Mouse (Mus musculus) myocyte (in vitro differentiated cells): ENCODE results near the gene Nuak1. TPM values are rescaled to one million over a fixed set of nuclear protein-coding genes. Genes with fewer than 3 reads are reported as not detected.

Source experiments
- H3K27me3 ChIP-seq: one replicate; pipeline ENCODE4 v1.6.1; 2011; ENCODE audit not compliant: control insufficient read depth, insufficient read depth, insufficient read length
- H3K36me3 ChIP-seq: one replicate; pipeline ENCODE4 v1.6.1; 2011; ENCODE audit not compliant: control insufficient read depth, insufficient read depth
- H3K4me2 ChIP-seq: one replicate; pipeline ENCODE4 v1.6.1; 2011; ENCODE audit warnings: low read depth, control low read depth
- H3K4me3 ChIP-seq: one replicate; pipeline ENCODE4 v1.5.1; 2011; ENCODE audit warnings: mild to moderate bottlenecking, control low read depth, moderate library complexity
- H3K79me2 ChIP-seq: one replicate; pipeline ENCODE4 v1.6.1; 2011; ENCODE audit not compliant: control insufficient read depth, insufficient read depth
- H3ac ChIP-seq: one replicate; pipeline ENCODE4 v1.6.1; 2011; ENCODE audit not compliant: control insufficient read depth, insufficient read length
- CEBPB ChIP-seq: IDR thresholded peaks from 2 replicates; pipeline ENCODE4 v1.6.1; 2011; ENCODE audit warnings: mild to moderate bottlenecking, moderate library complexity; ENCODE audit not compliant: poor library complexity, insufficient read depth, severe bottlenecking
- E2F4 ChIP-seq: IDR thresholded peaks from one replicate; pipeline ENCODE4 v1.6.1; 2011; ENCODE audit warnings: mild to moderate bottlenecking, control low read depth, moderate library complexity; ENCODE audit not compliant: insufficient read depth
- MAX ChIP-seq: IDR thresholded peaks from one replicate; pipeline ENCODE4 v1.6.1; 2011; ENCODE audit warnings: low read depth, mild to moderate bottlenecking, control low read depth
- MYOD1 ChIP-seq, 3 experiments: IDR thresholded peaks; one replicate each; pipeline ENCODE4 v1.6.1; 2011; ENCODE audit warnings: control low read depth in 2 of 3, low read depth in 2 of 3, mild to moderate bottlenecking in 2 of 3, moderate library complexity in 1 of 3; ENCODE audit not compliant: insufficient read length in 2 of 3, control insufficient read depth in 1 of 3
- MYOG ChIP-seq, 3 experiments: IDR thresholded peaks; one replicate each; pipeline ENCODE4 v1.6.1; 2011; ENCODE audit warnings: control low read depth in 2 of 3, low read depth in 2 of 3, mild to moderate bottlenecking in 2 of 3; ENCODE audit not compliant: insufficient read length in 2 of 3, control insufficient read depth in 1 of 3, insufficient read depth in 1 of 3
- POLR2A ChIP-seq: IDR thresholded peaks from one replicate; pipeline ENCODE4 v1.6.1; 2011; ENCODE audit warnings: low read depth, mild to moderate bottlenecking, control low read depth, moderate library complexity; ENCODE audit not compliant: insufficient read length
- POLR2AphosphoS2 ChIP-seq: IDR thresholded peaks from one replicate; pipeline ENCODE4 v1.6.1; 2011; ENCODE audit warnings: low read depth, control low read depth; ENCODE audit not compliant: insufficient read length
- REST ChIP-seq: IDR thresholded peaks from one replicate; pipeline ENCODE4 v1.6.1; 2011; ENCODE audit warnings: mild to moderate bottlenecking, control low read depth, moderate library complexity; ENCODE audit not compliant: insufficient read depth, insufficient read length
- SRF ChIP-seq: IDR thresholded peaks from one replicate; pipeline ENCODE4 v1.6.1; 2011; ENCODE audit warnings: low read depth; ENCODE audit not compliant: control insufficient read depth, insufficient read length
- TCF12 ChIP-seq: IDR thresholded peaks from one replicate; pipeline ENCODE4 v1.6.1; 2011; ENCODE audit warnings: mild to moderate bottlenecking, control low read depth; ENCODE audit not compliant: poor library complexity, insufficient read depth, severe bottlenecking
- TCF3 ChIP-seq: IDR thresholded peaks from one replicate; pipeline ENCODE4 v1.6.1; 2011; ENCODE audit warnings: low read depth, control low read depth; ENCODE audit not compliant: insufficient read length
- USF1 ChIP-seq: IDR thresholded peaks from one replicate; pipeline ENCODE4 v1.6.1; 2011; ENCODE audit warnings: low read depth, mild to moderate bottlenecking, control low read depth, moderate library complexity
- polyA plus RNA-seq: library from polyadenylated mRNA; unstranded; fragments of >200 nt; fragmentation: generic; extraction: Trizol; gene quantifications from one replicate; pipeline ENCODE4 v1.2.1, GENCODE M21; 2012; ENCODE audit warnings: missing spikeins

Nuak1 gene
- polyA plus RNA-seq, 1 experiment, result 21.8 TPM

- TF ChIP-seq USF1 (no peak), CEBPB (no peak), E2F4 (no peak), TCF3 (no peak), SRF (no peak)
These were observed 111.1 kb downstream of the Nuak1 start for GRCm38 (mm10) chr10:84329336-84329735.

DNA sequence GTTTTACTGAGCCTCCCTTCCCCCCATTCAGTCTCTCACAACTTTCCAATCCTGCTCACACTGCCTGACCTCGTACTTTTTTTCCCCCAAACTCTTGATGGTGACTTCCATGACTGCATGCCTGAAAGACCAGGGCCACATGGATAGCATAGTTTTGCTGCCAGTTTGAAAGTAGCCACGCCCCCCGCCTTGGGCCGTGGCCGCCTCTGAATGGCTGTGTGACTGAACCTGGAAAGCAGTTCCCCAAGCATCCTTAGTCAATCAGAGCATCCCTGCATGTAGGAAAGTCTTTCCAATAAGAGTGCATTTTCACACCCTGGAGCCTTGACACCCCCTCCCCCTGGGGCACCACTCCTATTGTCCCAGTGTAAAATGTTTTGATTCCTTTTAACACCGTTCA is 116.4 kb downstream of the Nuak1 start:
- Histone ChIP-seq H3K27me3 (no peaks in the 10 kb centered on the region), H3K4me3 (no peak overlapping the region), H3K79me2 (no peaks in the 10 kb centered on the region)

More at GRCm38 (mm10) chr10:84329336-84329735, 111.1 kb downstream of the Nuak1 start:
- Histone ChIP-seq H3K79me2 (no peaks in the 10 kb centered on the region), H3K4me3 (no peak overlapping the region), H3K36me3 (no peaks in the 10 kb centered on the region), H3K4me2 (no peak overlapping the region), H3ac (no peak overlapping the region), H3K27me3 (no peaks in the 10 kb centered on the region)

More for the DNA sequence above, 116.4 kb downstream of the Nuak1 start:
- Histone ChIP-seq H3K36me3 (no peaks in the 10 kb centered on the region), H3ac (no peak overlapping the region), H3K4me2 (no peak overlapping the region)
- TF ChIP-seq TCF3, result no peak
- TF ChIP-seq MAX, result no peak
- TF ChIP-seq REST, result no peak
- no peak for TF ChIP-seq TCF12
- no peak for TF ChIP-seq CEBPB
- no peak for TF ChIP-seq SRF
- no peak for TF ChIP-seq POLR2AphosphoS2
- TF ChIP-seq MYOG (IDR thresholded peaks at IDR 0.05; ENCODE audit: control insufficient read depth in 1 of 3, insufficient read depth in 1 of 3, insufficient read length in 2 of 3, low read depth in 2 of 3), result no peak
- no peak for TF ChIP-seq POLR2A
- TF ChIP-seq E2F4, result no peak
- no peak for TF ChIP-seq MYOD1 (IDR thresholded peaks at IDR 0.05; ENCODE audit: control insufficient read depth in 1 of 3, insufficient read length in 2 of 3, low read depth in 2 of 3)
- no peak for TF ChIP-seq USF1

Other genes starting within 250 kb of the Nuak1 start
- gene Ckap4, start 93.5 kb upstream of the Nuak1 start, polyA plus RNA-seq, result 58.8 TPM
- 10.3 TPM for gene Tcp11l2, start 136.0 kb upstream of the Nuak1 start, polyA plus RNA-seq
- gene Polr3b, start 181.7 kb upstream of the Nuak1 start, polyA plus RNA-seq, result 8.5 TPM